Mouse (Mus musculus) heart, embryonic 10.5 days (tissue): ENCODE measurements around the gene Slc6a15. TPM values are rescaled to one million over a fixed set of nuclear protein-coding genes. Genes with fewer than 3 reads are reported as not detected.

Experiments used
- DNase-seq: peaks from one replicate; pipeline ENCODE4 v3.0.0-alpha.2; 2017; ENCODE audit warnings: low spot score
- H3K27ac ChIP-seq: fragments of 300-500 bp; sonication (generic); 2 replicates; pipeline ENCODE4 v1.5.1; 2016; ENCODE audit warnings: mild to moderate bottlenecking
- H3K27me3 ChIP-seq: fragments of 300-500 bp; sonication (generic); 2 replicates; pipeline ENCODE4 v1.6.1; 2016; ENCODE audit warnings: mild to moderate bottlenecking; ENCODE audit not compliant: poor library complexity, insufficient read depth, severe bottlenecking
- H3K36me3 ChIP-seq: fragments of 300-500 bp; sonication (generic); 2 replicates; pipeline ENCODE4 v1.6.1; 2016; ENCODE audit warnings: mild to moderate bottlenecking, moderate library complexity
- H3K4me1 ChIP-seq: fragments of 300-500 bp; sonication (generic); 2 replicates; pipeline ENCODE4 v1.6.1; 2016; ENCODE audit warnings: mild to moderate bottlenecking
- H3K4me3 ChIP-seq: fragments of 300-500 bp; sonication (generic); 2 replicates; pipeline ENCODE4 v1.5.1; 2016; ENCODE audit warnings: mild to moderate bottlenecking, moderate library complexity
- H3K9me3 ChIP-seq: fragments of 300-500 bp; sonication (generic); 2 replicates; pipeline ENCODE4 v1.6.1; 2016; ENCODE audit warnings: mild to moderate bottlenecking, moderate library complexity
- WGBS: fragments of 180-500 bp; shearing (Covaris S2); methylation state at CpG from one replicate; pipeline ENCODE4 v1.1.7; 2016; 5-methylcytosine and 5-hydroxymethylcytosine counted together
- polyA plus RNA-seq: library from polyadenylated mRNA; unstranded; fragments of >200 nt; fragmentation: Nextera tagmentation; extraction: Ambion mirVana; gene quantifications from 2 replicates; pipeline ENCODE4 v1.2.1, GENCODE M21; 2016

The Slc6a15 gene
- polyA plus RNA-seq, 1 experiment from 2014 or later, result 0.95 TPM

GRCm38 (mm10) chr10:103448340-103448739 lies 80.8 kb downstream of the Slc6a15 start:
- Histone ChIP-seq H3K36me3 (no peaks in the 10 kb centered on the region), H3K4me3 (no peak overlapping the region), H3K27ac (no peak overlapping the region), H3K4me1 (no peaks in the 10 kb centered on the region), H3K9me3 (no peaks in the 10 kb centered on the region), H3K27me3 (no peaks in the 10 kb centered on the region)
- no peak for DNase-seq
- WGBS, result 81% methylated on average over 2 of the region's 2 CpGs

DNA sequence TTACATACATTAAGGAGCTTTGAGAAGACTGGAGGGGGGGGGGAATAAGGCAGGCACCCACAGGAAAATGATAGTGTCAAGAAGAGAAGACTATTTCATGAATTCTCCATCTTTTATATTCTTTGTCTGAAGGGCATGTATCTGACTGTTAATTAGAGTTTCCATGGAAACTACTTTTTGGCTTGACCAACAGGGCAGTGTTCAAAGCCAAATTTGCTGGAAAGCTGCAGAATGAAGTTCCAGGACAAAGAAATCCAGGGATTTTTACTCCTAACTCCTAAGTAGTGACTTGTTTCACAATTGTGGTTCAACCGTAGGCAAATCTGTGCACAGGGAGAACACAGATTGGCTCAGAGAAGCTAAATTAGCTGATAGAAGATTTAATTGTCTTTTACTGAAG lies 90.3 kb downstream of the Slc6a15 start:
- no peak for DNase-seq
- Histone ChIP-seq H3K27me3 (no peaks in the 10 kb centered on the region), H3K9me3 (no peaks in the 10 kb centered on the region), H3K36me3 (no peaks in the 10 kb centered on the region), H3K4me1 (no peaks in the 10 kb centered on the region), H3K4me3 (no peak overlapping the region), H3K27ac (no peak overlapping the region)
- 89% methylated on average over 1 of the region's 1 CpGs for WGBS

Other genes with a start within 250 kb of the Slc6a15 start
- 0.12 TPM in 1 of 2 replicates, not detected in the other for gene Lrriq1, start 131.5 kb upstream of the Slc6a15 start, polyA plus RNA-seq